Mouse (Mus musculus): ENCODE measurements around the gene Sema6d.

DNA sequence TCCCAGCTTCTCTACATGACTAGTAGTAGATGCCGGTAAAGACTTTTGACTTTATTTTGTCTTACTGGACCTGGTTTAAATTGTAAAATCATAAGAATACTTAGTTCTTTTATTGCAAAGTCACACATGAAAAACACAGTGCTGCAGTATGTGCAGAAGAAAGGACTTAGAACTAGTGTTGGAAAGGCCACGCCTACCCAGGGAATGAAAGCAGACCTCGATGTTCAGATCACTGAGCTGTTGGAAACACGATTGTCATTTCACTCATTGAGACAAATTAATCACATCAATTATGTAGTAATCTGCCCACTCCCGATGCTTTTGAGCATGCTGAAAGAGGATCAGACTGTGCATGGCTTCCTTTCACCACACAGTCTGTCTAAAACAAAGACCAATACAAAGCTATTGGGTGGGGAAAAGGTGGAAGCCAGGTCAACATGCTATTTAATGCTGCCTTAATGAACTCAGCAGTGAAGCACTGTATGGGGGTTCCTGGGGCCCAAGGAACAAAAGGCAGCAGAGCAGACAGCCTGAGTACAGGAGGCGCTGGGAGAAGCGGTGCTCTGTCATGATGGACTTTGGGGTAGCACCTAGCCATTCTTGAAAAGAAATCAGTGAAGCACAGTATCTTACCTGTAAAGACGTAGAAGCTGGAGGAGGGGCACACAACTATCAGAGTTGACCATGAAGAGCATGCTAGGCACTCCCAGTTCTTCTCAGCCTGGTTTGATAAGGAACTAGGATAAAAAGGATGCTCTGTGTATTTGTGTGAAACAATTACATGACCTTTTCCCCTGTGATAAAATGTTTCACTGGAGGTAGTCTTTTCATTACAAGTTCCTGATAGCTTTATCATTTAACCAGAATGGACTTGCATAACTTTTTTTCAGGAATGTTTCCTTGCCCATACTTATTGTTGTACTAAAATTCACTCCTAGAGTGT is 375.5 kb downstream of the Sema6d start:
- no peak for TF ChIP-seq POLR2A (IDR thresholded peaks at IDR 0.05; ENCODE audit: borderline replicate concordance, low read depth, low read length)
- TF ChIP-seq CTCF (IDR thresholded peaks at IDR 0.05; ENCODE audit: low read depth, low read length): no peak
